Mouse (Mus musculus) bone marrow, adult 2 months (tissue): ENCODE measurements around the gene Tipin. TPM values are rescaled to one million over a fixed set of nuclear protein-coding genes. Genes with fewer than 3 reads are reported as not detected.

Experiments used
- H3K27ac ChIP-seq: fragments of 200-500 bp; 2 replicates; pipeline ENCODE4 v1.5.1; 2012; ENCODE audit warnings: low read depth, mild to moderate bottlenecking, control low read depth, inconsistent platforms, low read length; ENCODE audit not compliant: control insufficient read depth, poor library complexity, insufficient read depth
- H3K4me1 ChIP-seq: fragments of 200-500 bp; 2 replicates; pipeline ENCODE4 v1.6.1; 2011; ENCODE audit warnings: low read length; ENCODE audit not compliant: control insufficient read depth, insufficient read depth
- H3K4me3 ChIP-seq: fragments of 200-500 bp; replicated peaks from 2 replicates; pipeline ENCODE3; 2011; ENCODE audit warnings: mild to moderate bottlenecking, low read depth, low read length, control low read depth; ENCODE audit not compliant: control insufficient read depth
- CTCF ChIP-seq: fragments of 200-500 bp; IDR thresholded peaks from 2 replicates; pipeline ENCODE4 v1.5.1; 2011; ENCODE audit warnings: low read length, control low read depth; ENCODE audit not compliant: control insufficient read depth, insufficient read depth
- POLR2A ChIP-seq: fragments of 200-500 bp; IDR thresholded peaks from 2 replicates; pipeline ENCODE4 v1.6.1; 2011; ENCODE audit warnings: low read depth, mild to moderate bottlenecking, control low read depth, low read length, borderline replicate concordance; ENCODE audit not compliant: control insufficient read depth
- WGBS: fragments of 180-500 bp; shearing (Covaris S2); methylation state at CpG from one replicate; pipeline ENCODE4 v1.1.7; 2018; 5-methylcytosine and 5-hydroxymethylcytosine counted together
- polyA plus RNA-seq: library from polyadenylated mRNA; stranded (reverse); fragments of >200 nt; gene quantifications from 2 replicates; pipeline ENCODE4 v1.2.4, GENCODE M21; 2011; ENCODE audit warnings: low replicate concordance; ENCODE audit not compliant: missing spikeins, insufficient read depth, insufficient read length

Gene Tipin
- polyA plus RNA-seq = 82.0 and 115 TPM in 2 replicates

DNA sequence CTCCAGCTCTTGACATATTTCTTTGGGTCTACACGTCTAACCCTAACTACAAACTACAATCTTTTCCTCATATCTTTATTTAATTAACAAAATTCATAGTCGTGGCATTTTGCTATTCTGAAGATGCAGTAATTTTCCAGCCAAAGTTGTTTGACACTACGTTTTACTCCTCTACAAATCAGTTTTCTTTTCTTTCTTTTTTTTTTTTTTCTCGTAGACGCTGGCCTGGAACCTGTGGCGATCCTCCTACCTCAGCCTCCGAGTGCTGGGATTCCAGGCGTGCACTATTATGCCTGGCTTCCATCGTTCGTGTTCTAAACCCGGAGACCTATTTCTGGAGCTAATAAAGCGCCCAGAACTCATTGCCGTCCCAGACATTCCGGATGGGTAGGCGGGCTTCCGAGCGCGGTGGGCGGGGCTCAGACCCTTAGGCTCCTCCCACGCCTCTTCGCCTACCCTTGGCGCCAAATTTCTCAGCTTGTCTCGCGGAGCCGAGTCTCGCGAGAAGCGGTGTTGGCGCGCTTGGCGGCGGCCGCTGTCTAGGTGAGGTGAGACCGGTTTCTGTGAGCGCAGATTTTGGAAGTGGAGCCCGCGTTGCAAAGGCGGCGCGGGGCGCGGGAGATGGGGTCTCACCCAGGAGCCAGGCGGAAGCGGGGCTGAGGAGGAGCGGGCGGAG, at the start of gene Tipin:
Gene Tipin, plus strand, starts transcription at position 477 of the 676 bp plus-strand sequence.
- TF ChIP-seq POLR2A (peak; percentile 97), CTCF (no peak)
- H3K27ac ChIP-seq = peak within 1 kb of the TSS; percentile 76
- peaks cover 2% of the 10 kb centered on the region; the same call in 1 of the 2 replicates for H3K4me1 ChIP-seq
- WGBS = under 1% methylated on average over 46 of the region's 46 CpGs
- peak within 1 kb of the TSS; percentile 87 for H3K4me3 ChIP-seq

DNA sequence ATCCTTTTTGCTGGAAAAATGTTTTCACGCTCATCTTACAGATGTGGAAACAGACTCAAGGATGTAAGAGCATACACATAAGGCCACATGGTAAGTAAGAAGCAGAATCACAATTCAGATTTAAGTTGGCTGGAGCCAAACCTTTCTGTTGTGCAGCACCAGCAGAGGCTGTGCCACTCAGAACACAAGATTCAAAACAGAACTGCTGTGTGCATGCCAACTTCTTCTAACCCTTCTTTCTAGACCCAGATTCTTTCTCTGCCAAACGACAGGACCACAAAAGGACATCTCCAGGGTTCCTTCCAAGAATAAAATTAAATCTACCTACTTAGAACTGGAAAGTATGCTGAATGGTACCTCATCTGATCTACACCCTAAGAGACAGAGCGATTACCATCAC, 49.7 kb upstream of the Tipin start:
- H3K4me1 ChIP-seq = peaks cover 4% of the 10 kb centered on the region; the same call in 1 of the 2 replicates
- TF ChIP-seq CTCF (no peak), POLR2A (no peak)
- H3K4me3 ChIP-seq = no peak overlapping the region
- no peak overlapping the region for H3K27ac ChIP-seq
- 86% methylated on average over 3 of the region's 3 CpGs for WGBS

GRCm38 (mm10) chr9:64232257-64232957, 49.0 kb upstream of the Tipin start:
- H3K27ac ChIP-seq = no peak overlapping the region
- WGBS = 84% methylated on average over 9 of the region's 9 CpGs
- H3K4me3 ChIP-seq = no peak overlapping the region
- TF ChIP-seq POLR2A = no peak
- TF ChIP-seq CTCF = no peak
- peaks cover 2% of the 10 kb centered on the region; the same call in 1 of the 2 replicates for H3K4me1 ChIP-seq

GRCm38 (mm10) chr9:64233656-64234055, 47.7 kb upstream of the Tipin start:
- TF ChIP-seq POLR2A (no peak), CTCF (no peak)

DNA sequence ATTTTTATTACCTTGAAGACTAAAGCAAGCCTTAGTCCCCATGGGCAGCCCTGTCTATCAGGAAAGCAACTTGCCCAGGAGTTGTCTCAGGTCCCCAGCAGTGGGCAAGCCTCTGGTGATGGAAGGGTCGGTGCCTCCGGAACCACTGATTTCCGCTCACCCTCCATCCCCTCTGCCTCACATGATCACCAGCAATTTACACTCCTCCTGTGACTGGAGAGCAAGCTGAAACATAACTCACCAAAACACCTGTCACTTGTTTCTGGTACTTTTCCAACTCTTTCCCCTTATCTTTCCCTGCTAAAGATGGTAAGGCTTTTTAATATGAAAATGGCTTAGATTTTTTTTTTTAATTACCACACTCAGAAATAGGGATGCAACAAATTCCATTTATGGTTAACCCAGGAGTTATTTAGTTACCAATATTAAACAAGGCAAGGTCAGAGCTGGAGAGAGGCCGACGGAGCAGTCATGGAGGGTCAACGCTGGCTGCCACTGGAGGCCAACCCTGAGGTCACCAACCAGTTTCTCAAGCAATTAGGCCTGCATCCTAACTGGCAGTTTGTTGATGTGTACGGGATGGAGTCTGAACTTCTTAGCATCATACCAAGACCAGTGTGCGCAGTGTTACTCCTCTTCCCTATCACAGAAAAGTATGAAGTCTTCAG, 46.5 kb upstream of the Tipin start, which contains the start of gene Uchl4:
Gene Uchl4, plus strand, starts transcription at position 434 of the 668 bp plus-strand sequence.
- no peak within 1 kb of the TSS for H3K4me3 ChIP-seq
- H3K27ac ChIP-seq = no peak within 1 kb of the TSS
- H3K4me1 ChIP-seq = no peaks in the 10 kb centered on the region; the same call in 1 of the 2 replicates
- no peak for TF ChIP-seq POLR2A
- no peak for TF ChIP-seq CTCF
- WGBS = 91% methylated on average over 8 of the region's 8 CpGs

More at GRCm38 (mm10) chr9:64233656-64234055, 47.7 kb upstream of the Tipin start:
- Histone ChIP-seq H3K4me1 (no peaks in the 10 kb centered on the region; the same call in 1 of the 2 replicates), H3K27ac (no peak overlapping the region), H3K4me3 (no peak overlapping the region)
- WGBS = 78% methylated on average over 5 of the region's 5 CpGs

DNA sequence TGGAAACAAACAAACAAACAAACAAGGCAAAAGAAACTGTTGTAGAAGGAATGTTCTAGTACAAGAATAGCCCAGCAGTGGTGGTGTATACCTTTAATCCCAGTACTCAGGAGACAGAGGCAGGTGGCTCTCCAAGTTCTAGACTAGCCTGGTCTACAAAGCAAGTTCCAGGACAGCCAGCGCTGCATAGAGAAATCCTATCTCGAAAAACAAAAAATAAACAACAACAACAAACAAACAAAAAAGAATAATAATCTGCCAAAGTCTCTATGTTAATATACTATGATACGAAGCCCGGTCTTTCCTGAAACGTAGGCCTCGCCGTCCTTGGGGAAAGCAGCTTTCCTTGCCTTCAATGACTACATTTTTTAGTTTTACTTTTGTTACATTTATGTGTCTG, 45.3 kb upstream of the Tipin start:
- H3K4me1 ChIP-seq = no peaks in the 10 kb centered on the region; the same call in 1 of the 2 replicates
- H3K27ac ChIP-seq = no peak overlapping the region
- H3K4me3 ChIP-seq = no peak overlapping the region
- WGBS = 89% methylated on average over 7 of the region's 7 CpGs
- TF ChIP-seq CTCF (no peak), POLR2A (no peak)

DNA sequence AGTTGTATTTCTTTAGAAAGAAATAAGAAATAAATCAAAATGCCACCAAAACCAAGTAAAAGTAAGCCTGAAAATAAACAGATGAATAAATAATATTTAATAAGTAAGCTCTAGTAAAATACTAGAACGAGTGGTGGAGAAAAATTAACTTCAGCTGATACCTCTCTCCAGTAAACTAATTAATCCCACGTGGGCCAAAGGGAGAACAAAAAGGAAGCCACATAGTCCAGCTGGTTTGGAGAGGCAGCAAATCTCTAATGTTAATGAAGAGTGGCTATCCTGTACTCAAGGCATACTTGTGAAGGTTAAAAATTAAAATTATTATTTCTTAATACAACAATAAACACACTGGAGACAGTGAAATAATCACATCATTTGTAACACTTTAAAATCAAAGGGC, 41.3 kb upstream of the Tipin start:
- no peak for TF ChIP-seq CTCF
- TF ChIP-seq POLR2A = no peak
- Histone ChIP-seq H3K4me1 (peaks cover 3% of the 10 kb centered on the region), H3K27ac (no peak overlapping the region), H3K4me3 (no peak overlapping the region)
- 57% methylated on average over 2 of the region's 2 CpGs for WGBS

DNA sequence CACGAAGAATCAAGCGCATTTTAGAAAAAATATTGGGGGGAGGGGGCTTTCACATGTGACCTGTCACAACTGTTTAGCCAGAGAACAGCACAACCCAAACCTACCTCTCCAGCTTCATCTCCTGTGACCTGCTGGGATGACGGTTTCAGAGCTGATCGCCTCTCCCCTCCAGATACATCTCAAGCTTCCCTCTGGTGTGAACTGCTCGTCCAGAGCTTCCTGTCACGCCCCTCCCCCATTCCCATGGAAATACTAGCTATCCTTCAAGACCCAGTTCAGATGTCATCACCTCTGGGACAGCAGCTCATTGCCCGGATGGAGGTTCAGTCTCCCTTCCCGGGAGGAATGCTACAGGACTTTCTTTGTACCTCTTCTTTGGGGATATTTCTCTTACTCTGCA, 40.7 kb upstream of the Tipin start:
- WGBS = 56% methylated on average over 8 of the region's 8 CpGs
- Histone ChIP-seq H3K4me1 (peaks cover 3% of the 10 kb centered on the region), H3K27ac (no peak overlapping the region), H3K4me3 (no peak overlapping the region)
- TF ChIP-seq POLR2A (no peak), CTCF (no peak)
